Mouse (Mus musculus) liver, embryonic 14.5 days (tissue): ENCODE results near the gene Bcr.

Experiments
- CTCF ChIP-seq: IDR thresholded peaks from 2 replicates; pipeline ENCODE4 v1.5.1; 2016; ENCODE audit warnings: antibody characterized with exemption, low read depth, control low read depth
- EP300 ChIP-seq: IDR thresholded peaks from 2 replicates; pipeline ENCODE4 v1.6.1; 2016; ENCODE audit warnings: antibody characterized with exemption, low read depth

DNA sequence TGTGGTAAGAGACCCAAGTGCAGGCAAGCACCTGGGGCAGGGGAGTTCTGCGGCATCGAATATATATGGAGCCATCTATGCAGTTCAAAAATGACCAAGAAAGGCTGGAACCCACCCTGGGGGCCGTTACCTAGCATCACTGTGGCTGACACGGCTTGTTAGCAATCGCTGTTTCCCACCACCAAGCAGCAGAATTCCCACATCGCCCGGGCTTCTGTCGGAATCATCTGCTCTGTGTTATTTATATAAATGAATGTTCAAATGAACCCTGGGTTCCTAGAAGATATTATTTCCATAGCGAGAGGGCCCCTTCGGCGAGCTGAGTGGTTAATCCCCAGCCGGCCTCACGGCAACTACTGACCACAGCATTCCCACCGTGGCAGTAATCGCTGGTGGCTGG is 49.7 kb upstream of the Bcr start:
- TF ChIP-seq EP300 (no peak), CTCF (no peak)
